Mouse (Mus musculus) thymus, postnatal 10 days (tissue): Measurements from ENCODE around the gene Rnf215.
"Not testable (repeated sequence)": the region's sequence is repeated elsewhere in the genome, so short reads cannot be mapped to it uniquely, and the experiment has no call there.

ENCODE experiments used
- DNase-seq, 2 experiments: peaks; one replicate each; pipeline ENCODE4 v3.0.0; 2021; ENCODE audit warnings: low spot score in 2 of 2

The Rnf215 gene

DNA sequence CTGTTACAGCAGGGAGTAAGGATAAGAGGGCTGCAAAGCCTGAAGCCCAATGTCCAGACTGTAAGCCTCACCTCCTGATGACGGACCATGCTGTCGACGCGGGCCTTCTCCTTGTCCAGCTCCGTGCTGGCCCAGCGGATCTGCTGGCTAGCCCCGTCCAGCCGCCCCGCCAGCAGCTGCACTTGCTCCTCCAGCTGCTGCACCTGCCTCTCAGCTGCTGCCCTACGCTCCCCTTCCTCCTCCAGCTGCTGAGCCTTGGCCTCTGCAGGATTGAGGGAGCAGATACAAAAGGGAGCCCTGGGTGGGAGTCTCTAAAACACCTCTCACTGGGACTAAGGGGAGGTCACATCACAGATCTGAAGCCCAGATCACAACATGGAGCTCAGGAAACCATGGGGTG, 12.1 kb downstream of the Rnf215 start:
- no peak for DNase-seq

DNA sequence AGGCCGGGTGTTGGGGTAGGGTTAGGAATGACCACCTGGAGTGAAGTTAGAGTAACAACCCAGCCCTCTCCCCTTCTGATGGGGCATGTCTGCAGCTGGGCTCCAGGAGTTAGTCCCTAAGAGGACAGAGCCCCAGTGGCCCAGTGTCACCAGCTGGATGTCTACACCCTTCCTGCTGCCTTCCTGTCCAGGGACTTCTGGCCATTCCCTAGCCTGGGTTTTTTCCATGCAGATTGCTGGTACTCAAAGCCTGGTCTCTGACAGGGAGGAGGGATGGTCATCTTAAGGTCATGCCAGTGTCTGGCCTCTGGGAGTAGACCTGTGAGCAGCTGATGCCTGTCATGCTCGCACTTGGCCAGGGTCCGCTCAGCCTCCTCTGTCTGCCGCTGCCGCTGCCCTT, 13.1 kb downstream of the Rnf215 start:
- no peak for DNase-seq

DNA sequence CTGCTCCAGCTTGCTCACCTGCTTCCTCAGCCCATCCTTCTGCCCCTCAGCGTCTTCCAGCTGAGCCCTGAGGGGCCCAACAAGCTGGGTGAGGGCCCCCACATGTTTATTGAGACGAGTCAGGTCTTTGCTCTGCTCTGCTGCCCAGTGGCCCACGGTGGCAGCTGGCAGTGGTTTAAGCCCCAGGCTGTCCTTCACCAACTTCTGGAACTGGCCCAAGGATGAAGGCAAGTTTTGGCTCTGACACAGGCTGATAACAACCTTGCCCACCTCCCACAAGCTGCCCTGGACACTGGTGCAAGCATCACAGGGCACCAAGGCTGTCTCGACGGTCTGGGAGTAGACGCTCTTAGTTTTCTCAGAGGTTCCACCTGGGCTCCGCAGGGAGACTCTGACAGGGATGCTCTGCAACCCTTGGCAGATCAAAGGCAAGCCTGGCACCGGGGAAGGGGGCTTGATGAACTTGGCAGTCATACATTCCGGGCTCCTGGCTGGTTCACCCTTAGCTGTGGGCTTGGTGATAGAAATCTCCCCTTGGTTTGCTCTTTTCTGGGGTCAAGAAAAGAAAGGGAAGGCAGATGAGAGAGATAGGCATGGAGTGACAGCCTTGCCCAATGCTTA, 13.6 kb downstream of the Rnf215 start:
- DNase-seq, result no peak

DNA sequence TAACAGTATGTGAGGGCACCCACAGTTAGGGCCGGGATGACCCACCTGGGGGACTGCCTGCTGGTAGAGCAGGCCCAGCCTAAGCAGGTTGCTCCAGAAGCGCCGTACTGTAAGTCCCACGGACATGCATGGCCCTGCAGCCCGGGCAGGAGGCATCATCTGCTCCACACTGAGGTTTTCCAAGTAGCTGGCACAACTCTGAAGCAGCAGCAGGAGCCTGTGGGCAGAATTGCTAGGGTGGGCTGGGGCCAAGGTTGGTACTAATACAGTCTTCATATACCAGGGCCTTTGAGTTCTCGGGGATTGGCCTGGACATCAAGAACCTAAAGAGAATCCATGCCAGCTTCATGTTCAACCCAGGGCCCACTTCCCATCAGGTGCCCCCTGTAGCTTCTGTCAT, 14.9 kb downstream of the Rnf215 start:
- no peak for DNase-seq

DNA sequence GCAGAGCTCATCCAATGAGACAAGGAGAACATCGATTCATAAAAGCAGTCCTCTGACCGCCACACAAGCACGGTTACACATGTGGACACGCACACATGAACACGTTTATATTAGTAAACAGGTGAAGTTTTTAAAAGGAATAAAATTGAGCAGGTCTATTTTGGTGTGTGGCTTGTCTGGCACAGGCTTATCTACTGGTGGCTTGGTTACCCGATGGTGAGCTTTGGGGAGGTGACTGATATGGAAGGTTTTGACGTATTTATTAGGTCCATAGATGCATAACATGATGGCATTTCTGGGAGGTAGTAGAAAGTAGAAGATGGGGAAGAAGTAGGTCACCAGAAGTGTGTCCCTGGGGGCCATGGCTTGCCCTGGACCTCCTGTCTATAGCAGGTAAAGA, 18.7 kb downstream of the Rnf215 start:
- no peak for DNase-seq

DNA sequence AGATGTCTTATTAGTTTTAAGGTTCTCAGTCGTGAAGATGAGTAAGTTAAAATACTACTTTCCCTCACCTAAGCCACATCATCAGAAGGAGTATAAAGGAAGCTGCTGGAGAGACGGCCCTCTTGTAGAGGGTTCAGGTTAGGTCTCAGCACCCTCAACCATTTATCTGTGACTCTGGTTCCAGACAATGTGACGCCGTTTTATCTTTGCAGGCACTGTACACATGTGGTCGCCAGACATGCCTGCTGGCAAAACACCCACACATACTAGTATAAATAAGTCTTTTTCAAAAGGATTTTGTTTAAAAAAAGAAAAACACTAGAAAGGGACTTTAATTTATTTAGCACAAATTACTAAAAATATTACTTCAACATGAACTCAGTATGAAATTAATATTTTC, 20.6 kb downstream of the Rnf215 start:
- no peak for DNase-seq

DNA sequence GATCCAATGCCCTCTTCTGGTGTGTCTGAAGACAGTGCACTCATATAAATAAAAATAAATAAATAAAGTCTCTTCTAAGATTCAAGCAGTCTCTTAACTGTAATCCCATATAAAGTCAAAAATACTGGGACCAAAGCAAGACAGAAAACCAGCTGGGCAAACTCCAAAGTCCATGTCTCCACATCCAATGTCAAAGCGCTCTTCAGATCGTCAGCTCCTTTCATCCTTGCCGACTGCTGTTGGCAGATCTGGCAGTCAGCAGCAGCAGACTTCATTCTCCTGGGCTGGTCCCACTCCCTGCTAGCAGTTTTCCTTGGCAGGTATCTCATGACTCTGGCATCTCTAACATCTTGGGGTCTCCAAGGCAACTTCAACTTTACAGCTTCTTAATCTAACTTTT, 23.7 kb downstream of the Rnf215 start:
- DNase-seq, result no peak

DNA sequence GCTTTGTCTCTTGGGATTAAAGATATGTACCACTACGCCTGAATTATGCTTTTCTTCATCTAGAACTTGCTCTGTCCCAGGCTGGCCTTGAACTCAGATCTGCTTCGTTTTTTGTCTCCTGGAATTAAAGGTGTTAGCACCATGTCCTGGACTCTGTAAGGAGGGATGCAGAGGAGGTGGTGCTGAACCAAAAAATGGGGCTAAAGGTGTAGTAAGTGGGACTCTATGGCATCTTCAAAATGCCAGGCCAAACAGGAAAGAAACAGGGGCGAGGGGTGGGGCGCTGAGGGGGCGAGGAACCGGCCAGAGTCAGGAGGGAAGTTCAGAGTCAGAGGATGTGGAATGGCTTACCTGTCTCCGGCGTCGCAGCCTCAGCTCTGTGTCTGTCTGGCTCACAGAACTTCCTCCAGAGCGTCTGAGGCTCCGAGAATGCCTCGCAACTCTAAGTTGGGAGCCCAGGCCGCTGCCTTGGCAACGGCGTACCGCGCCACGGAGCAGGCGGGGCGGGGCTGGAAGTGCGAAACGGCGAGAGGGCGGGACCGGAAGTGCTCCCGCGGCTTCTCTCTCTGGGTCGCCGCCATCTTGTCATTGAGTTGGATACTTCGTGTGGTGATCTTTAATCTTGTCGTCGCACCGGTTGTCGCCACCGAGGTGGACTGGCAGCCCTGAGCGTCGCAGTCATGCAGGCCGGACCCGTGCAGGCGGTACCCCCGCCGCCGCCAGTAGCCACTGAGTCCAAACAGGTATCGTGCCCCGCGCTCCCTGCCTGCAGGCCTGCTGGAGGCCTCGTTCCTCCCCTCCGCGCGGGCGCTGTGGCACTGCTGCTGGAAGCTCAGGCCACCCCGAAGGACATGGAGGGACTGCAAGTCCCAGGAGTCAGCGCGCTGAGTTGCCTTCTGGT, 25.1 kb downstream of the Rnf215 start, which contains the start of the genes Ccdc157 and Sf3a1:
TSS of gene Ccdc157 (minus strand) at position 486 of the 901 bp plus-strand sequence.
TSS of gene Sf3a1 (plus strand) at position 543 of the 901 bp plus-strand sequence.
- peak; percentile 89 to 92 for DNase-seq

DNA sequence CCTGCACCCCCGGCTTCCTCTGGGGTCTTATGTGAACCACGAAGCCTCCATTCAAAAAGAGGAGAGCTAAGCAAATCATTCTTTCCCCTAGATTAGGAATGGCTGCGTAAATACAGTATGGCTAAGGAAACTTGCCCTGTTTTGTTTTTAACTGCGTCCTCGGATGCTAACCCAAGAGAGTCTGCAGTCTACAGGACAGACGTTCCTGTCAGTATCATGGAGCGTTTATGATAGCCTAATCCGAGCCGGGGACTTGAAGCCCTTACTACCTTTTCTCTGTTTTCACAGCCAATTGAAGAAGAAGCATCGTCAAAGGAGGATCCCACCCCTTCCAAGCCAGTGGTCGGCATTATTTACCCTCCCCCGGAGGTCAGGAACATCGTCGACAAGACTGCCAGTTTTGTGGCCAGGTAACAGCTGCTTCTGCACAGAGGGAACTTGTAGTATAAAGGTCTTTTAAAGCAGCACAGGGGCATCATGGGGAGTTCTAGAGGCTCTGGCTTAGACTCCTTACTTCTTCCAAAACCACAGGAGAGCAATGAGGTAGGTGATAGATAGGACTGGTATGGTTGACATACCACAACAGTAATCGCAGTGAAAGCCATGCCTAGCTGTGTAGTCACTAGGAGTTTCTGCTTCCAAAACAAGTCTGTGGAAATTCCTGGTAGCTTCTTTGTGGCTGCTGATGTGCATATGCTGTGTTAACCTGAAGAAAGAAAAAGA, 25.9 kb downstream of the Rnf215 start:
- DNase-seq, result no peak

DNA sequence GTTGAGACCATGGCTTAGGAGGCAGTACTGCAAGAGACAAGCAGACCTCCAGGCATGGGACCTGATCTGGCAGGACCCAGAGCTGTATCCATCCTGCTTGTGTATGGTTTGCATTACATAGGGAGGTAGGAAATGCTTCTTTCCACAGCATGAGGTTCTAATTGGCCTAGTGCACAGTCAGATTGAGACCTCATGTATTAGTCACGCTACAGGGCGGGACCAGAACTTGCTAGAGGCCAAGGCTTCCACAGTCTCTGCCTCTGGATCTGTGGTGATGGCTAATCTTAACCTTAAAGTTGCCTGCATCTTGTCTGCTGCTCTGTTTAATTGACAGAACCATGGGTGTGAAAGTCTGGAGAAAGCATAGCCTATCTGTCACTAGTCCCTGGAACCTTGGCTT, 29.7 kb downstream of the Rnf215 start:
- DNase-seq, result no peak

DNA sequence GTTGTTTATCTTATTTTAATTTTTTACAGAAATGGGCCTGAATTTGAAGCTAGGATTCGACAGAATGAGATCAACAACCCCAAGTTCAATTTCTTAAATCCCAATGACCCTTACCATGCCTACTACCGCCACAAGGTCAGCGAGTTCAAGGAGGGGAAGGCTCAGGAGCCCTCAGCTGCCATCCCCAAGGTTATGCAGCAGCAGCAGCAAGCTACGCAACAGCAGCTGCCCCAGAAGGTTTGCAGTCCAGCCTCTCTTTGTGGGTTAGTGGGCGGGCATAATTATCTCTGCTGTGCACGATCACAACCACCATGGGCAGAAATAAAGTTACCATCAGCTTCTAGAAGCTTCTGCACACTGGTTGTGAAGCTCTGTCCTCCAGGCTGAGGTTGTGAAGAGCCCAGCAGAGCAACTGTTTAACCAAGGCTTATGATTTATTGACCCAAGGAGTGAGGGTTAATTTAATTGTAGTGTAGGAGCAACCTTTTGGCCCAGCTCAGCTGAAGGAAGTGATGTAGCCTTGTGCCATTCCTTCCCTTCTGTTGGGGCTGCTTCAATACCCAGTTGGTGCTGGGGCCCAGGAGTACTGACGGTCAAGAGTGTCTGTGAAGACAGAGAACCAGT, 31.6 kb downstream of the Rnf215 start:
- no peak for DNase-seq

DNA sequence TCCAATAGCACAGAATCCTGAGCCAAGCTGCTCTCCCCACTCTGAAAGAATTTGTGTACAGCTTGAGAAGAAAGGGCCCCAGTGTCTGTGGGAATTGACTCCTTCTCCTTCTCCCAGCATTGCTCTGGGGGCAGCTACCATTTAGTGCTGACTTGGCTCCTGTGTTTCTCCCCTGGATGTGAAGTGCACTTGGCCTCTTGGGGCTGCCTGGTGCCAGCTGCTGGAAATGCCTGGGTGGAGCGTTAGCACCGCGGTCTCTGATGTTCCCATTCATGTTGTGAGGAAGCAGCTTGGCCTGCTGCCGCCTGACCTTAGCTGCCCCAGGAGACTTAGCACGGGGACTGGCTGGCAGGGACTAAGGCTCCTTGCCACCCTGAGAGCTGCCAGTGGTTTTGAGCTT, 39.6 kb downstream of the Rnf215 start:
- no peak for DNase-seq

DNA sequence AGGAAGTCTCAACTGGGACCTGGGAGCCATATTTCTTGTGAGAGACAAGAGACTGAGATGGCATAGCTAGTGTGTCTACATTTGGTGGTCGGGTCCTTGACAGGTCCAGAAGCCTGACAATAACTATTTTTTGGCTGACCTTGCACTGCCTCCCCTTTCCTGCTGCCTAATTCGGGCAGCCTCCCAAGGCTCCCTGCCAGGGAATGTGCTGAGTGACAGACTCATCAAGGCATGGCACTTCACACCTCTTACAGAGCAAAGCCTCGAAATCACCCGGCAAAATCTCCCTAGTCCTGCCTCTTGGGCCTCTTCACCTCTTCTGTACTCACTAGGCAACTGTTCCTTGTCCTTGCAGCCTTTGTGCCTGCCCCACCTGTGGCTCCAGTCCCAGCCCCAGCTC, 42.7 kb downstream of the Rnf215 start:
- DNase-seq, result no peak

DNA sequence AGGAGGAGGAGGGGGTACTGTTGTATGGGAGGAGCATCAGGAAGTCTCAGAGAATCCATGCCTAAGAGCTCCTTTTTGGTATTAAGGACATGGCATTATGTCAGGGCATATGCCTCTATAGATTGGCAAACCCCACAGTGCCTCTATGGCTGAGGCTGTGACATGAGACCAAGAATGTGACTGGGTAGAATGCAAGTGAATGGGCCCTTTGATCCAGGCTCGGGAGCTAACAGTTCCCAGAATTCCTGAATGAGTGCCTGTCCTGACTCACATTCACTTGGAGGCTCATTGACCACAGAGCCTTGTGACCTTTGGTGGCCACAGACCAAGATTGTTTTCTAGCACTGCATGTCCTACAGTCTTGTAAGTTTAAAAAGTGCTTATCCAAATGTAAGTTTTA, 47.1 kb downstream of the Rnf215 start:
- no peak for DNase-seq

DNA sequence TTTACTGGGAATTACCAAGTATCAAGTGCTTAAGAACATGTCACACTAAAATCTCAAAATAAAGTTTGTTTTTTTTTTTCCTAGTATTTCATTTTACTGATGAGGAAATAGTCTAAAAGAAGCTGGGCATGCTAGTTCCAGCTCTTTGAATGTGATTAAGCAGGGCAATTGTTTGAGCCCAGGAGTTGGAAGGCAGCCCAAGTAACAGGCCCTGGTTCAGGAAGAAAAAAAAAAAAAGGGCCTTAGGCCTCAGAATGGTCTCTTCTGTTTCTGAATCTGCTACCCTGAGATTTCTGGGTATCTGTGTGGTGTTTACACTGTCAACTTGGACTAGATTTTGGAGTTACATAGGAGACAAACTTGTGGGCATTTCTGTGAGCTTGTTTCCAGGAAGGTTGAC, 48.5 kb downstream of the Rnf215 start:
- no peak for DNase-seq

DNA sequence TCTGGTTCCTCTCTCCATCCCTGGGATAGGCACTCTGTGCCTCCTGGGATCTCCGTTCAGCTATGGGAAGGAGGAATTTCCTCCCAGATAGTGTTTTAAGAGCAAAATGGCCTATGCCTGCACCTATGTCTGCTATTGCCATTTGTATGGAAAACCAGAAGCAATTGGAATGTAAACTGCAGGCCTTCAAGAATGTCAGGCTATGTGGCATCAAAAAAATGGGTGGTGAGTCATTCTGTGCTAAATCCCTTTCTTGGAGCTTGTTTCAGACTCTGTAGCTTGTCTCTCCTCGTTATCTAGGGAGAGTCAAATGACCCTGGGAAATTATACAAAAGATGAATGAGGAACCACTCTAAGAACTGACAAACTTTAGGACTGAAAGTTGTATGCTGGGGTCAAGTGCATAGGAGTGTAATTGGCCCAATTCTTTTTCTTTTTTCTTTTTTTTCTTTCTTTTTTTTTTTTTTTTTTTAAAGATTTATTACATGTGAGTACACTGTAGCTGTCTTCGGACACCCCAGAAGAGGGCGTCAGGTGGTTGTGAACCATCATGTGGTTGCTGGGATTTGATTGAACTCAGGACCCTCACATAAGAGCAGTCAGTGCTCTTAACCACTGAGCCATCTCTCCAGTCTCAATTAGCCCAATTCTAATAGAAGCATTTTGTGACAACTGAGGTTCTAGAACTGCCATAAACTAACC, 49.4 kb downstream of the Rnf215 start:
- DNase-seq, result no peak

DNA sequence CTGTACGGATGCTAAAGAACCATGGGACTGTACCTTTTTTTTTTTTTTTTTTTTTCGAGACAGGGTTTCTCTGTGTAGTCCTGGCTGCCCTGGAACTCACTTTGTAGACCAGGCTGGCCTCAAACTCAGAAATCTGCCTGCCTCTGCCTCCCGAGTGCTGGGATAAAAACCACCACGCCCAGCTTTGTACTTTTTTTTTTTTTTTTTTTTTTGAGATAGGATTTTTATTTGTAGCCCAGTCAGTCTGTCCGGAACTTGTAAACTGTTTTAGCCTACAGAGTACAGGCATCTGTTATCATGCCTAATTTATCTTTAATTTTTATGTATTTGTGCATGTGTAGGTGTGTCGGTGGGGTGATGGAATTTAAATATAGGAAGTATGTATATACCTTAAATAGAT, 50.5 kb downstream of the Rnf215 start:
- DNase-seq, result not testable (repeated sequence)

DNA sequence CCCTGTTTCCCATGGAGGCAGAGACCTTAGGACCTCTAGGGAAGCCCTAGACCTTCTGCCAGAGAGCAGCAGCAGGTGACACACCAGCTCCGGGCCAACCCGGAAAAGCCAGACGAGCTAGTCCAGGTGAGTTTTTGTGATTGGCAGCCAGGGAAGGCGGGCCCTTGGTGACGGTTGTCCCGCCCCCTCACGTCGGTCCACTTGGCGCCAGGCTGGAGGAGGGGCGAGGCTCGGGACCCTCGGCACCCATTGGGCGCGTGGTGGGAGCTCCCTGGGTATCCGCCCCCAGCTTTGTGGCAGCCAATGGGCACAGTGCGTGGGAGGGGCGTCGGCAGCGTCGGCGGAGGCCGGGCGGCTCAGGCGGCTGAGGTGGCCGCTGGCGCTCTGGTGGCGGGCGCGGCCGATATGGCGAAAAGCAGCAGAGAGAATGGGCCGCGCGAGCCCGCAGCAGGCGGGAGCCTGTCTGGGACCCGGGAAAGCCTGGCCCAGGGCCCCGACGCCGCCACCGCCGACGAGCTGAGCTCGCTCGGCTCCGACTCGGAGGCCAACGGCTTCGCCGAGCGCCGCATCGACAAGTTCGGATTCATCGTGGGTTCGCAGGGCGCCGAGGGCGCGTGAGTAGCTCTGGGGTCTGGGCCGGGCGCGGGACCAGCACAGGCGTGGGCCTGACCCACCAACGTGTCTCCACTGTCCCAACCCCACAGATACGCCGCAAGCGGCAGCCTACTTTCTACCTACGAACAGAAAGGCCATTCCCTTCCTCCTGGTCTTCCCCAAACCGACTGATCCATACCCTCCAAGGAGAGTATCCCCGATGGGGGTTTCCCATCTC, 51.7 kb downstream of the Rnf215 start, which contains the start of gene Tbc1d10a:
TSS of gene Tbc1d10a (plus strand) at position 304 of the 832 bp plus-strand sequence.
- DNase-seq, result peak; percentile 98 to 99

DNA sequence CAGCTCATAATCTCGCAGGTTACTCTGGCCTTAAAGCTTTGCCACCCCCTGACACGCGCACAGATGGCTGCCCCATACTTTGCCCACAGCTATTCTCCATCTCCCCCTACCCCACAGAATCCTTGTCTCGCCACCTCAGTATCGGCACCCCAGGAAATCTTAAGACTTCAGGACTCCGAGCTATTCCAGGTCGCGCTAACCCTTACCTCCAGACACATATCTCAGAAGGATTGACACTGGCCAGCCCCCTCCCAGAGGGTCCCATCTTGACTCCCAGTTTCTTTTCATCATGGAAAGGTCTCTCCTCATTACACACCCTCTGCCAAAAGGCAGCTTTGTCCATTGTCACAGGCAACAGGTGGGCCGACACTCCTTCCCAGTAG, 52.3 kb downstream of the Rnf215 start:
- DNase-seq, result no peak

DNA sequence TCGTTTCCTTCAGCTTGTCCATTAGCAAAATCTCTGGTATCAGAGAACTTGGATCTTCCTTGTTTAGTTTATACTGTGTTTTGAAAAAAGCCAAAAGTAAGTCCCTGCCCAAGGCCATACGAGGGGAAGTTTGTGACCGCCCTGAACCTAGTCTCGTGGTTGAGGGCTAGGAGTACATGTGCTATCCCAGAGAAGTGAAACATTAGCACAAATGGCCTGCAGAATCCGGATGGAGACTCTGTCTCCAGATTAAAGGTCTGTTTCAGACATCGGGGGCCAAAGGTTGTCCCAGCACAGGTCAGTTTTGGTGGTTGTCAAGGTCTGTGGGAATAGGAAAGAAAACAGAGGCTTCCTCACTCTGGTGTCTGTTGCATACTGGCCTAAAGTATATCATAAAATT, 54.2 kb downstream of the Rnf215 start:
- DNase-seq, result no peak
